Mouse (Mus musculus): ENCODE results near the gene Arid5b.

Gene Arid5b

GRCm38 (mm10) chr10:68079910-68080670, 198.4 kb downstream of the Arid5b start:
- no peak for DNase-seq

GRCm38 (mm10) chr10:68078708-68079107, 199.8 kb downstream of the Arid5b start:
- no peak for DNase-seq

GRCm38 (mm10) chr10:68075181-68075580, 203.4 kb downstream of the Arid5b start:
- no peak for DNase-seq

GRCm38 (mm10) chr10:68074291-68074690, 204.2 kb downstream of the Arid5b start:
- DNase-seq, result no peak

GRCm38 (mm10) chr10:68072626-68073025, 205.9 kb downstream of the Arid5b start:
- no peak for DNase-seq

- no peak for DNase-seq
Observed at GRCm38 (mm10) chr10:68071041-68071440, 207.5 kb downstream of the Arid5b start.

GRCm38 (mm10) chr10:68068426-68068825, 210.1 kb downstream of the Arid5b start:
- no peak for DNase-seq

GRCm38 (mm10) chr10:68067961-68068360, 210.6 kb downstream of the Arid5b start:
- DNase-seq, result no peak

- DNase-seq, result no peak
Observed at GRCm38 (mm10) chr10:68066173-68066572, 212.4 kb downstream of the Arid5b start.

- no peak for DNase-seq
Observed at GRCm38 (mm10) chr10:68064571-68064970, 214.0 kb downstream of the Arid5b start.

GRCm38 (mm10) chr10:68063806-68064545, 214.6 kb downstream of the Arid5b start:
- DNase-seq, result no peak

GRCm38 (mm10) chr10:68061249-68061615, 217.3 kb downstream of the Arid5b start:
- DNase-seq, result no peak

GRCm38 (mm10) chr10:68060590-68061248, 217.8 kb downstream of the Arid5b start:
- no peak for DNase-seq

- DNase-seq, result no peak
Observed at GRCm38 (mm10) chr10:68058378-68058777, 220.2 kb downstream of the Arid5b start.

- DNase-seq, result no peak
Observed at GRCm38 (mm10) chr10:68057841-68058240, 220.7 kb downstream of the Arid5b start.

GRCm38 (mm10) chr10:68054706-68055105, 223.8 kb downstream of the Arid5b start:
- DNase-seq, result no peak

GRCm38 (mm10) chr10:68054131-68054530, 224.4 kb downstream of the Arid5b start:
- no peak for DNase-seq

- DNase-seq, result no peak
Observed at GRCm38 (mm10) chr10:68052307-68052706, 226.2 kb downstream of the Arid5b start.

GRCm38 (mm10) chr10:68051316-68051933, 227.1 kb downstream of the Arid5b start:
- DNase-seq, result no peak

GRCm38 (mm10) chr10:68050882-68051281, 227.7 kb downstream of the Arid5b start:
- no peak for DNase-seq

- no peak for DNase-seq
Observed at GRCm38 (mm10) chr10:68048641-68049305, 229.8 kb downstream of the Arid5b start.

GRCm38 (mm10) chr10:68044864-68045263, 233.7 kb downstream of the Arid5b start:
- DNase-seq, result no peak

GRCm38 (mm10) chr10:68043973-68044372, 234.6 kb downstream of the Arid5b start:
- DNase-seq, result no peak
